Mouse (Mus musculus): Measurements from ENCODE around the gene Igf2r.

The Igf2r gene

DNA sequence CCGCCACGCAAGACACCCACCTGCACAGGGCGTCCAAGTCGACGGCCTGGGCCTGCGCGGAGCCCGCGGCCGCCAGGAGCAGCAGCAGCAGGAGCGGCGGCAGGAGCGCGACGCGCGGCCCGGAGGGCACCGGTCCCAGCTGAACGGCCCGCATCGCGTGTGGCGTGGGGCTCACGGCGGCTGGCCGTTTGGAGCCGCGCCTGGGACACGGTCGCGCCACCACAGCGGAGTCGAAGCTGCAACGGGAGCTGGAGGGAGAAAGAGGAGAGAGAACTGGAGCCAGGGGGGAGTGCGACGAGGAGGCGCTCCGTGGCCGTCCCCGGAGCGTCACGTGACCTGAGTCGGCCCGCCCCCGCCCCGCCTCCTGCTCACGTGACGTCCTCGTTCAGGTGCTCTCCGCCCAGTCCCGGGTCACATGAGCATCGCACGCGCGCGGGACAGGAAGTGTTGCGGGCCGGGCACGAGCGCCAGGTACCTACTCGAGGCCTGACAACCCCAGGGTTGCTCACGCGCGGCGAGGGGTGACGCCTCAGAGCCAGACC, at the start of gene Igf2r:
Gene Igf2r, minus strand, starts transcription at position 285 of the 542 bp plus-strand sequence.
- DNase-seq (ENCODE audit: low read depth, low spot score): peak; percentile 84

DNA sequence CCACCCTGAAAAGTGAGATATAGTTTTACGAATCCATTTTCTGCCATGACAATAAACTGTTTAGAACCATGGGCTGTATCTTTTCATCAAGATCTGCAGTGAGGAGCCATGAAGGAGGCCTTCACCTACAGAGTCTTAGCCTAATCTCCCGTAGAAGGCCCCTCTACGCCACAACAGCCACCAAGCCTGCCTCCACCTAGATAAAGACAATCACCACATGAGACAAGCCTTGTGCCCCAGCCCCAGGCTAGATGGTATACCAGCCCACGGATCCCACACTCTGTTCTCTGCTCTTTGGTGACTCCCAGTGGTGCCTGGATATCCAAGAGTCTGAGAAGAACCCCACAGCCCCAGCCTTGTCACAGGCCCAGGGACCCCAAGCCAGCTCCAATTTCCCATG, 46.4 kb upstream of the Igf2r start:
- no peak for DNase-seq (ENCODE audit: low read depth, low spot score)

DNA sequence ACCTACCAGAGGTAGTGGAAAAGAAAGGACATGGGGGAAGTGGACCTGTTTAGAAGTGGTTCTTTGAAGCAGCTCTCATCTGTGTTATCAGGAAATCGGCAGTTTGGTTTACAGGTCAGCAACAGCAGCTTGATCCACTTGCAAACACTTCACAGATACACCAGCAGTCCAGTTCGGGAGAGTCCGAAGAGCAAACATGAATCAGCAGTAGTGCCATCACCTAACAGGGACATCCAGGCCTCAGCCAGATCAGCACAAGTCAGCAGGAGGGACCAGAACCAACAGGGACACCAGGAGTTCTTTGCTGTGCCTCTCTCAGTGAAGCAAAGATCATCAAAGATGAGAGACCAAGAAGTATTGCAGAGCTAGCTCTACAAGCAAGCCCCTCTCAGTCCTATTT, 45.0 kb upstream of the Igf2r start:
- no peak for DNase-seq (ENCODE audit: low read depth, low spot score)

DNA sequence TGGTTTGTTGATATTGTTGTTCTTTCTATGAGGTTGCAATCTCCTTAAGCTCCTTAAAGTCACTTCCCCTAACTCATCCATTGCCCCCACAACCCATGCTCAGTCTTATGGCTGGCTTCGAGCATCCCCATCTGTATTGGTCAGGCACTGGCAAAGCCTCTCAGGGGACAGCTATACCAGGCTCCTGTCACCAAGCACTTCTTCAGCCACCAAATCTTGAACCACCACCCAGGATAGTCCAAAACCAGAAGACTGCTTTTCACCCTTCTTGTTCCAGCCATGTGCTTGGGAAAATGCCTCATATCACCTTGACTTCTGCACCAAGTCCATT, 41.5 kb upstream of the Igf2r start:
- DNase-seq (ENCODE audit: low read depth, low spot score): no peak

DNA sequence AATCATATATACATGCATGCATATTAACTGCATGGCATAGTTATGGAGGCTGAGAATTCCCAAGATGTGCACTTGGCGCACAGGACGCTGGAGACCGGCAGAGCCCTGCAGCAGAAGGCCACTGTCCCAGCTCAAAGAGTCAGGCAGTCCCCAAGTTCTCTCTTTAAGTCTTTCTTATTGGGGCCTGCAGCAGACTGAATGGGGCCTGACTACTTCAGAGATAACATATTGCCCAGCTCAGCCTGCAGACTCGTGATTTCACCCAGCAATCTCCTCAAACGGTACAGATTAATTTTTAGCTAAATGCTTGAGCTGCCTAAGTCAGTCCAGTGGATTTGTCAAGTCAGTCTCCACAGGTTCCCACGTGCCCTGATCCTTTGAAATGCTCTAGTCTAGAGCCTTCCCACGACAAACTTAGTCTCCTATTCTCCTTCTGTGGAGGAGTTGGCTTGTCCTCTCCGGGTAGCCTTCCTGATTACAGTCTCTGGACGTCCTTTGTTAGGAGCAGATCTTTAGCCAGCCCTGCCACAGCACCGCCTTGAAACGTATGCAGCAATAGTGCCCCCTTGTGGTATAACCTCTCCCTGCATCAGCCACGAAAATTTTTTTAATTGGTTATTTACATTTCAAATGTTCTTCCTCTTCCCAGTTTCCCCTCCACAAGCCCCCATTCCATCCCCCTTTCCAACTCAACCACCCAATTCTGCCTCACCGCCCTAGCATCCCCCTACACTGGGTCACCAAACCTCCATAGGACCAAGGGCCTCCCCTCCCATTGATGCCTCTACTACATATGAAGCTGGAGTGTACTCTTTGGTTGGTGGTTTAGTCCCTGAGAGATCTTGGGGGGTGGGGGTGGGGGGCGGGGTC, 40.9 kb upstream of the Igf2r start:
- DNase-seq (ENCODE audit: low read depth, low spot score): peak; percentile 85

DNA sequence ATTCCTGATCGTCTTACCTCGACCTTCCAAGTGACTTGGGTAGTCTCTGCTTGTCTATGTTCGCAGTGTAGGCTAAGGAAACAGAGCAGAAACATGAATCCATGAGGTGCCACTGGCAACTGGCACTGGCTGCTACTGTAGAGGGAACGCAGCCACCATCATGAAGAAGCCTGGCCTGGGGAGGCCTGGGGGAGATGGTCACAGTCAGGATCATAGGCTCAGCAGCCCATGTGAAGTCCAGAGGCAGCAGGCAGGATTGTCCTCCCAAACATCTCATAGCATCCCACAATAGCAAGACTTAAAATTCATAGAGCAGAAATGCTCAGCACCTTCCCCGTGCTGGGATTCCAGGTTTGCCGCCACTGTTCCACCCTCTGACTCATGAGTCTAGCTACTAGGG, 39.4 kb upstream of the Igf2r start:
- DNase-seq (ENCODE audit: low read depth, low spot score): no peak

DNA sequence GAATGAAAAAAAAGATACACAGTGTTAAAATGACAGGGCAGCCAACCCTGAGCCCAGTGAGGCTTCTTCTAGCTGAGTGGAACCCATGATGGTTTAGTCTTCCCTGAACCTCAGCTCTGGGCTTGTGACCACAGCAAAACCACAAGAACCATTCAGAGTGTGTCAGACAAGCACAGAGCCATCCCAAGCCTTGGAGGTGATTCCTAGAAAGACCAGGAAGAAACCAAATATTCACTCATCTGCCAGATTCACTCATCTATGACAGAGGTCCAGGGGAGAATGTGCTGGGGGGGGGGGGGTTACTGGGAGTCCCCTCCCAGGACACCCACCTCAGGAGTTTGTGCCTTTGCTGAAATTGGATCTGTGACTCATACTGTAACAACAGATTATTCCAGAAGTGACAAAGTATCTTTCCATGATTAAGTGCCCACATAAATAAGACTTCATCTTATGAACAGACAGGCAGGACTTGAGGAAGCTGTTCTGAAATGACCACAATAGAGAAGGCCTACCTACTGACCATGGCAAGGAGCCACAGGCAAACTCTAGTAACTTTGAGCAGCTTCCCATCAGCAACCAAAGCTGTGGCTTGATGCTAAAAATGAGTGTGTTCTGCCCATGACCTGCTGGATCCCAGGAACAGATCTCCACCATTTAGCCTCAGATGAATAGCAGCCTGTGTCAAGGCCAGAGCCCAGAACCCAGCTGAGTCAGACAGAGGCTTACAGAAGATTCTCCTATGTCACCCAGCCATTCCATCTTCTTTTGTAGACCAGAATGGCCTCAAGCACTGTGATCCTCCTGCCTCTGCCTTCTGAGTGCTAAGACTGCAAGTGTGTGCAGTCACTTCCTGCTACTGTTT, 35.4 kb upstream of the Igf2r start:
- no peak for DNase-seq (ENCODE audit: low read depth, low spot score)

DNA sequence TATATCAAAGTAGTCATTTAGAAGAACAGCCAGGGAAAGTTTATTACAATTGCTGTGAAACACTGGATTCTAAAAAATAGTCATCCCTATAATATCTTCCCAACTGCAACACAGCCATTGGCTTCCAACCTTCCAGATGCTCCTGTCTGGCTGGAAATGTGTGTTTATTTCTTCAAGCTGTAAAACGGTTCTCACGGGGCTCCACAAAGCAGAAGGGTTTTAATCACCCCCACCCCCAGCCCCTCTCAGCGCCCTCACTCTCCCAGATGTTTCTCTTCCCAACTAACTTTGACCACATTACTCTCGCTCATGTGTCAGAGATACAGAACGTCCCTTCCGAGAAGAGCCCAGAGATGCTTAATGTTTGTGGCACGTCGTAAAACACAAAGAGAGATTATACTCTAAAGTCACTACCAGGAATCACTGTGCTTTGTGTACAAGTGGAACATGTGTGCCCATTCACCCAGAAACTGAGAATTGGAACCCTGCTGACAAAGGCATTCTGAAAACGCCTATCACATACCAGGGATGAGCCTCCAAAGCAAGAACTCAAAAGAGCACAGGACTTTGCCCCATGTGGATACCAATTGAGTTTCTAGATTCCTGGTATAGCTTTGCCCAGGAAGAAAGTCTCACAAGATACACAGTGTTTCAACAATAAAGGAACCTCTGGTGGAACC, 32.5 kb upstream of the Igf2r start:
- peak; percentile 47 for DNase-seq (ENCODE audit: low read depth, low spot score)

DNA sequence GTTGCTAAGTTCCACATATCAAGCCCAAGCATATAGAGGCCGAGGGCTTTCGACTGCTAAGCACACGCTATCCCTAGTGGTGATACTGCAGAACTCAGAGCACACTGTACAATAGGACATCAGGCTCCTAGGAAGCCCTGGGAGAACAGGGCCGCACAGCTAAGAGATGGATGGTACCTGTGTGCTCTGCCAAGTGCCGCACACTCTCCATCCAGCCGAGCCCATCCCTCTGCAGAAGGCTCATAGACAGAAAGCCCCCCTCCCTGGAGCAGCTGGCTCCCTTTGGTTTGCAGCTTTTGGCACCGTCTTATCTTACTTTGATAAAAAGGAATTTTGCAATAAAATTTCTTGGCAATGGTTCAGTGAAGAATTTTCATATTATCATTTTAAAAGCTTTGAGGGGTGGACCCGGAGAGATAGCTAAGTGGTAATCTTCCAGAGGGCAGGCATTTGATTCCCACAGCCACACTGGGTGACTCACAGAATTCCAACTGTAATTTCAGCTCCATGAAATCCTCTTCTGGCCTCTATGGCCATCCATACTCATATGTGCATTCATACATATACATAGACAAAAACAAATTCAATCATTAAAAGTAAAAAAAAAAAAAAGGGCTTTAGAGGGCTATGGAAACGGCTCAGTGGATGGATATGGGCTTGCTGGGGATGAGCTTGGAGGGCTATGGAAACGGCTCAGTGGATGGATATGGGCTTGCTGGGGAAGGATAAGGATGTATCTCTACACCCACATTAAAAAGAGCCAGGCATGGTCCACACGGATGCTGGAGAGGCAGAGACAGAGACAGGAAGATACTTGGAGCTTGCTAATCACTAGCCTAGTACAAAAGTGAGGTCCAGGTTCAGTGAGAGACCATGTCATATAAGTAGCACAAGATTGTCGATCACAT, 30.2 kb upstream of the Igf2r start:
- DNase-seq (ENCODE audit: low read depth, low spot score): no peak

DNA sequence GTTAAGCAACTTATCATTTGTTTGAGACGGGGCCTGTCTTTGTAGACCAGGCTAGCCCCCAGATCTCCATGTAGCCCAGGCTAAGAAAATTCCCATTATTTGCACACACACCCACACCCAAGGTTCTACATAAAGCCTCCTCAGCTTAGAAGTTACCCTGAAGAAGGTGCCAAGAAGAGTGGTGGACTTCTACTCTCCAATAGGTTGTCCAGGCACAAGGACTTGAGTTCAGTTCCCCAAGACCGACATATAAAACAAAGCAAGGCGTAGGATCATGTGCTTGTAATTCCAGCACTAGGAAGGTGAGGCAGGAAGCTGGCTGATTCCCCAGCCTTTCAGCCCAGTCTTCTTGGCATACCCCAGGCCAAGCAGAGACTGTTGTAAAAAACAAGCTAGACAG, 29.1 kb upstream of the Igf2r start:
- no peak for DNase-seq (ENCODE audit: low read depth, low spot score)

DNA sequence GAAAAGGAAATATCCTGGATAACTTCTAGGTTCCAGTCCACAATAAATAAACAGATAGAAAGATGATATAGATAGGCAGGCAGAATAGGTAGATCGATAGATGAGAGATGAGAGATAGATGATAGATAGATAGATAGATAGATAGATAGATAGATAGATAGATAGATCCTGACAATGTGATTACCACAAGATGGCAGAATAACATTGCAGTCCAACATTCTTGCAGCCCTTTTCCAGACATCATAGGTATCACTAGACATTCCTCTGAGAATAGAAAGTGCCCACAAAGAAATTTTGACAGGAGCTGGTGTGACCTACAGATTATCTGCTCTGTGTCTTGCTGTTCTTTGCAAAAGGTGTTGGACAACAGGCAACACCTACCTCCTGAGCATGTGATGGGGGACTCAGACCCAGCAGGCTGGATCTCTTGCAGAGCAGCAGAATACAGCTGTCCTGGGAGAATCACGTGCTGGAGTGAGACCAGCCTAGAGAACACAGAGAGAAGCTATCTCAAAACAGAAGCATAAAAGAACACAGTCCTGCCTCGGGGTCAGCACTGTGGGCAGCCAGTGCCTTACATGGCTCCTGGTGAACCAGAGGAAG, 28.1 kb upstream of the Igf2r start:
- no peak for DNase-seq (ENCODE audit: low read depth, low spot score)

DNA sequence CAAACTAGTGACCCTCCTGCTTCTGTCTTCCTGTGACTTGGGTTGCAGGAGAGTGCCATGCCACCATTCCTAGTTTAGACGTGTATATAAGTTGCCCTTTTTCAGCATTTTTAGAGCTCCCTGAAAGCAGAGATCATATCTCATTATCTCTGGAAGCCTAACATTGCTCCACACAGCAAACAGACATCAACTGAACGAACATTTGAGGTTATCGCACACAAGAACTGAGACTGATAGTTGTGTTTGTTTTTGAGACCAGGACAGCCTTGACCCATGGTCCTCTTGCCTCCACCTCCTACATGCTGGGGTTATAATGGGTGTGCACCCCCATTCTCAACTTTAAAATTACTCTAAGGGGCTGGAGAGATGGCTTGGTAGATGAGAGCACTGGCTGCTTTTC, 27.2 kb upstream of the Igf2r start:
- DNase-seq (ENCODE audit: low read depth, low spot score): no peak

DNA sequence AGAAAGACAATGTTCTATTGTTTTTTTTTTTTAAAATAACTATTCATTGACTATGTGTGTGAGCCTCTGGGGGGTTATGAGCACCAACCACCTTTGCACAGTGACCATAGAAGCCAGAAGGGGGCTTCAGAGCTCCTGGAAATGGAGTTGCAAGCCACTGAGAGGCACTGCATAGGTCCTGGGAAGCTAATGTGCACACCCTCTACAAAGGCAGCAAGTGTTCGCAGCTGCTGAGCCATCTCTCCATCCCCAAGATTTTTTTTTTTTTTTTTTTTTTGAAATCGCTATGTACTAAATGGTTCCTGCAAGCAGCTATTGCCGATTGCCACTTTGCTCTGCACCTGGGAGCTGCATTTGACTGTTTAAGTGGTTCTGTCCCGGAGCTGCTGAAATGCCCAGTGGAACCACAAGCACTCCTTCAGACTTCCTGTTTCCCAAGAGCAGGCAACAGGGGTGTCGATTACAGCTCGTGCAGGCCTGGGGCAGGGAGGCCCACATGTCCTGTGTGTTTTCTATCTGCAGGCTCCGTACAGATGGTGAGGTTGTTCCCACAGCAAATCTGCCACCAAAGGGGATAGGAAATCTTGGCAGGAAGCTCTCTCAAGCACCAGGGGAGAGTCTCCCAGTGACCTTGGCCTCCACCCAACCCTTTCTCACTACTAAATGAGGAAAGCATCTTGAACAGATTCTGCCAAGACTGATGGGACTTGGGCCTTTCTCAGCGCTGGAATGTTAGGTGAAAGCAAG, 24.4 kb upstream of the Igf2r start:
- no peak for DNase-seq (ENCODE audit: low read depth, low spot score)

DNA sequence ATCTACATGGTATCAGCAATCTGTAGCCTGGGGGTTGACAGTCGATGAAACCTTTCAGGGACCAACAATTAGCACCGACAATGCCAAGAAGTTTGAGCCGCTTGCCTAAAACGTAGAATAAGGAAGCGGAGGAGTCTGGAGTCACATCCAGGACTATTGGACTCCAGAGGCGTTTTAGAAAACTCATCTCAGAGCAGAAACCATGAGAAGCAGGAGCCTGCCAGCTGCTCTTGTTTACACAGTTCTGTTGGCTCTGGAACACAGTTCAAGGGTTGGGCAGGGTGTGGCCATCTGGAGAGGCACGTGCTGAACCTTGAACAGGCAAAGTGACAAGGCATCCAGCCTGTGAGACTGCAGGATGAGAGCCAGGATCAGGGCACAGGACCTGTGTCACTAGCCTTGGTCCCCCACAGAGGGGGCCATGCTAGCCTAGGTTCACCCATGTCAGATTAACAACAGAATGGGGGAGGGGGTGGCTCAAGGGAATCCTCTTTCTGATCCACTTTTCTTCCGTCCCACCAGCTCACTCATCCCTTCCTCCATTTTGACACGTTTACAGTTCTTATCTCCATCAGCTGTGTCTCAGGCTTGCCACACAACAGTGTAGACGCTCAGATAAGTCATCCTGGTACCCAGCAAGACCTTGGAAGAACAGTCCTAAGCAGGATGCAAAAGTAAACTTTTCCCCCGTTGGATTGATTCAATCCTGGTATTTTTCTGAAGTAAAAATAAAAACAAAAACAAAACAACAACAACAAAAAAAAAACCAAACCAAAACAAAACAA, 23.1 kb upstream of the Igf2r start:
- no peak for DNase-seq (ENCODE audit: low read depth, low spot score)

DNA sequence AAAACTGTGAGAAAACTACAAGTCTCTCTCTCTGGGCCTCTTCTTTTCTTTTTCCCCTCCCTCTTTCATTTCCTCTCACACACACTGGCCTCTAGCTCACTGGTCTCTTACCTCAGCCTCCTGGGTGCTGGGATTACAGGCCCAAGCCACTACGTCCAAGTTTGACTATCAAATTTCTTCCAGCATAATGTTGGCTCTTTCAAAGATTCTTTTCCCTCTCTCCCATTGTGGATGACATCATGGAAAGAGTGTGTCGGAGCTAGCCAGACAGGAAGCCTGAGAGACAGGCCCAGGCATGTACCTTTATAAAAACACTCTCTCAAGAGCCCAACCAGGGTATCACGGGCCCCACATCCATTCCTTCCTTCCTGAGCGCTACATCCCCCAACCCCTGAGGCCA, 22.0 kb upstream of the Igf2r start:
- DNase-seq (ENCODE audit: low read depth, low spot score): no peak

DNA sequence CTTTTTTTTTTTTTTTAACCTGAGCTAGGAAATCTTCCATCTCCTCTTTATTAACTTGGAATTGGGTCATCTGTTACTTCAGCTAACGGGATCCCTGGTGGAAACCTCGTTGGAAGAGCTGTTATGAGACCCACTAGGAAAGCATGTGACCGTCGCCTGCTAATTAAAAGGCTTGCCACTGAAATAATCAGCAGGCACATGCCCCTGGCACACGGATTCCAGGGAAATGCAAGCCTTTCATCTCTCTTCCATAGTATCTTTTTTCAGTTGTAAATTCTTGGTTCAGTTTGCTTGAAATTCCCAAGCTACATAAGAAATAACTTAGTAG, 21.6 kb upstream of the Igf2r start:
- no peak for DNase-seq (ENCODE audit: low read depth, low spot score)

DNA sequence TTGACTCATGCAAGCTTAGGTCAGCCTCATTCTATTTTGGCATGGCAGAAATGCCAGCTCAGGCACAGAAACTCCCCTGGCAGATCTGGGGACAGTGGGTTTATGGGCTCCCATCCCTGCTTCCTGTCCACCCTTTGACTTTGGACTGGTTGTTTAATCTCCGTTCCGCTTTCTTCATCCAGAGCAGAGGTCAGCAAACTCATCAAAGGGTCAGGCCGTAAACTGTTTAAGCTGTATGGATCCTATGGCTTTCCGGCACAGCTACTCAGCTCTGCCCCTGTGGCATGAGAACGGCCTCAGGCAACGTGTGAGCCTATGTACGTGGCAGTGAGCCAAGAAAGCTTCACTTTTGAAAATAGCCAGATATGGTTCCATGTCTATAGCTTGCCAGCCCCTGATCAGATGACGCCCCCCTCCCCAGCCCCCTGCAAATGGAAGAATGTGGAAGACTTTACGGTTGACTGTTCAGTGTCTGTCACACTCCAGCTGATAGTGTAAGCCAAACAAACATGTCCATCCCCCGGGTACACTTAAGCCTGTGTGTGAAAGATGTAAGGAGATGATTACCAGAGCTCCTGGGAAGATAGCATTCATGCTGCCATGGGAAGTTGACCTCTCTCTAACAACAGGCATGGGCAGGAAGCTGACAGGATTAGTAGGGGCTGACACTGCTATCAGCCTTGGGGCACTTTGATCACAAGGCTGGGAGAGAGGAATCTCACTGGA, 21.1 kb upstream of the Igf2r start:
- peak; percentile 84 for DNase-seq (ENCODE audit: low read depth, low spot score)
